Mouse (Mus musculus) myocyte (in vitro differentiated cells): ENCODE measurements at regions not wholly inside any gene's neighbourhood (a gene's known extent, or its start where the extent isn't known, plus 50 kb on each side); places are given as distances from the start of the nearest gene placed in this dataset.

Source experiments
- H3K27me3 ChIP-seq: one replicate; pipeline ENCODE4 v1.6.1; 2011; ENCODE audit not compliant: control insufficient read depth, insufficient read depth, insufficient read length
- H3K36me3 ChIP-seq: one replicate; pipeline ENCODE4 v1.6.1; 2011; ENCODE audit not compliant: control insufficient read depth, insufficient read depth
- H3K4me2 ChIP-seq: one replicate; pipeline ENCODE4 v1.6.1; 2011; ENCODE audit warnings: low read depth, control low read depth
- H3K4me3 ChIP-seq: one replicate; pipeline ENCODE4 v1.5.1; 2011; ENCODE audit warnings: mild to moderate bottlenecking, control low read depth, moderate library complexity
- H3K79me2 ChIP-seq: one replicate; pipeline ENCODE4 v1.6.1; 2011; ENCODE audit not compliant: control insufficient read depth, insufficient read depth
- H3ac ChIP-seq: one replicate; pipeline ENCODE4 v1.6.1; 2011; ENCODE audit not compliant: control insufficient read depth, insufficient read length
- CEBPB ChIP-seq: IDR thresholded peaks from 2 replicates; pipeline ENCODE4 v1.6.1; 2011; ENCODE audit warnings: mild to moderate bottlenecking, moderate library complexity; ENCODE audit not compliant: poor library complexity, insufficient read depth, severe bottlenecking
- E2F4 ChIP-seq: IDR thresholded peaks from one replicate; pipeline ENCODE4 v1.6.1; 2011; ENCODE audit warnings: mild to moderate bottlenecking, control low read depth, moderate library complexity; ENCODE audit not compliant: insufficient read depth
- MAX ChIP-seq: IDR thresholded peaks from one replicate; pipeline ENCODE4 v1.6.1; 2011; ENCODE audit warnings: low read depth, mild to moderate bottlenecking, control low read depth
- MYOD1 ChIP-seq, 3 experiments: IDR thresholded peaks; one replicate each; pipeline ENCODE4 v1.6.1; 2011; ENCODE audit warnings: control low read depth in 2 of 3, low read depth in 2 of 3, mild to moderate bottlenecking in 2 of 3, moderate library complexity in 1 of 3; ENCODE audit not compliant: insufficient read length in 2 of 3, control insufficient read depth in 1 of 3
- MYOG ChIP-seq, 3 experiments: IDR thresholded peaks; one replicate each; pipeline ENCODE4 v1.6.1; 2011; ENCODE audit warnings: control low read depth in 2 of 3, low read depth in 2 of 3, mild to moderate bottlenecking in 2 of 3; ENCODE audit not compliant: insufficient read length in 2 of 3, control insufficient read depth in 1 of 3, insufficient read depth in 1 of 3
- POLR2A ChIP-seq: IDR thresholded peaks from one replicate; pipeline ENCODE4 v1.6.1; 2011; ENCODE audit warnings: low read depth, mild to moderate bottlenecking, control low read depth, moderate library complexity; ENCODE audit not compliant: insufficient read length
- POLR2AphosphoS2 ChIP-seq: IDR thresholded peaks from one replicate; pipeline ENCODE4 v1.6.1; 2011; ENCODE audit warnings: low read depth, control low read depth; ENCODE audit not compliant: insufficient read length
- REST ChIP-seq: IDR thresholded peaks from one replicate; pipeline ENCODE4 v1.6.1; 2011; ENCODE audit warnings: mild to moderate bottlenecking, control low read depth, moderate library complexity; ENCODE audit not compliant: insufficient read depth, insufficient read length
- SRF ChIP-seq: IDR thresholded peaks from one replicate; pipeline ENCODE4 v1.6.1; 2011; ENCODE audit warnings: low read depth; ENCODE audit not compliant: control insufficient read depth, insufficient read length
- TCF12 ChIP-seq: IDR thresholded peaks from one replicate; pipeline ENCODE4 v1.6.1; 2011; ENCODE audit warnings: mild to moderate bottlenecking, control low read depth; ENCODE audit not compliant: poor library complexity, insufficient read depth, severe bottlenecking
- TCF3 ChIP-seq: IDR thresholded peaks from one replicate; pipeline ENCODE4 v1.6.1; 2011; ENCODE audit warnings: low read depth, control low read depth; ENCODE audit not compliant: insufficient read length
- USF1 ChIP-seq: IDR thresholded peaks from one replicate; pipeline ENCODE4 v1.6.1; 2011; ENCODE audit warnings: low read depth, mild to moderate bottlenecking, control low read depth, moderate library complexity

- no peak overlapping the region for H3K4me2 ChIP-seq
- H3K36me3 ChIP-seq = no peaks in the 10 kb centered on the region
- H3K79me2 ChIP-seq = no peaks in the 10 kb centered on the region
- TF ChIP-seq MYOD1 (IDR thresholded peaks at IDR 0.05; ENCODE audit: control insufficient read depth in 1 of 3, insufficient read length in 2 of 3, low read depth in 2 of 3) (peak in 1 of 3 experiments; percentile 36), POLR2A (no peak)
- H3K27me3 ChIP-seq = no peaks in the 10 kb centered on the region
- H3ac ChIP-seq = no peak overlapping the region
- no peak overlapping the region for H3K4me3 ChIP-seq
These were observed 163.2 kb upstream of the Ankrd50 start for GRCm38 (mm10) chr3:38647737-38648330.

- Histone ChIP-seq H3K4me2 (no peak overlapping the region), H3K36me3 (no peaks in the 10 kb centered on the region), H3ac (no peak overlapping the region), H3K4me3 (no peak overlapping the region), H3K79me2 (no peaks in the 10 kb centered on the region), H3K27me3 (no peaks in the 10 kb centered on the region)
- no peak for TF ChIP-seq MYOG (IDR thresholded peaks at IDR 0.05; ENCODE audit: control insufficient read depth in 1 of 3, insufficient read depth in 1 of 3, insufficient read length in 2 of 3, low read depth in 2 of 3)
These were observed 157.1 kb upstream of the Ankrd50 start for GRCm38 (mm10) chr3:38641733-38642132.

DNA sequence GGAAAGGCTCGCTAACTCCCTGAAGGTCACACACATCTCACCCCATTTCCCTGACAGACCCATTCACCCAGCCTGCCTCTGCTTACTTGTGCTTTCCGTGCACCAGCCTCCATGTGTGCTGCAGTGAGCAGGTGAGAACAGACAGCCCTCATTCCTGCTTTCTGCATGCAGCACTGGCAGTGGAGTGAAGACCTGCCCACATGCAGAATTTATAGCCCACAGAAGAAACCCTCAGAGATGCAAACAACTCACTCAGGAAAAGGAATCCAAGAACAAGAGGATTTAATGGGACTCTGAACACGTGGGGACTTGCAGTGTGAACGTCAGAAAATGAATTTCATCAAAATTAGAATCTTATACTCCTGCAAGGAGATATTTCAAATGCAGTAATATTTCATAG lies 152.2 kb upstream of the Ankrd50 start:
- TF ChIP-seq E2F4 = no peak
- TF ChIP-seq TCF12 = no peak
- no peak for TF ChIP-seq TCF3
- no peak for TF ChIP-seq POLR2AphosphoS2
- TF ChIP-seq CEBPB = no peak
- TF ChIP-seq MYOG (IDR thresholded peaks at IDR 0.05; ENCODE audit: control insufficient read depth in 1 of 3, insufficient read depth in 1 of 3, insufficient read length in 2 of 3, low read depth in 2 of 3) = no peak
- TF ChIP-seq REST = no peak
- no peak for TF ChIP-seq USF1
- no peak for TF ChIP-seq SRF
- no peak for TF ChIP-seq MYOD1 (IDR thresholded peaks at IDR 0.05; ENCODE audit: control insufficient read depth in 1 of 3, insufficient read length in 2 of 3, low read depth in 2 of 3)
- no peak for TF ChIP-seq MAX
- TF ChIP-seq POLR2A = no peak
- no peaks in the 10 kb centered on the region for H3K27me3 ChIP-seq
- no peaks in the 10 kb centered on the region for H3K36me3 ChIP-seq
- H3K4me2 ChIP-seq = no peak overlapping the region
- no peak overlapping the region for H3K4me3 ChIP-seq
- H3ac ChIP-seq = no peak overlapping the region
- no peaks in the 10 kb centered on the region for H3K79me2 ChIP-seq

GRCm38 (mm10) chr3:38633347-38633746 lies 148.7 kb upstream of the Ankrd50 start:
- H3ac ChIP-seq = no peak overlapping the region
- H3K4me3 ChIP-seq = no peak overlapping the region
- no peaks in the 10 kb centered on the region for H3K79me2 ChIP-seq
- H3K4me2 ChIP-seq = peak overlapping the region; percentile 55
- no peaks in the 10 kb centered on the region for H3K36me3 ChIP-seq
- peak in 2 of 3 experiments; percentile 70 to 74 for TF ChIP-seq MYOD1 (IDR thresholded peaks at IDR 0.05; ENCODE audit: control insufficient read depth in 1 of 3, insufficient read length in 2 of 3, low read depth in 2 of 3)
- no peak for TF ChIP-seq TCF3
- no peak for TF ChIP-seq POLR2AphosphoS2
- no peak for TF ChIP-seq REST
- TF ChIP-seq MYOG (IDR thresholded peaks at IDR 0.05; ENCODE audit: control insufficient read depth in 1 of 3, insufficient read depth in 1 of 3, insufficient read length in 2 of 3, low read depth in 2 of 3) = peak in 2 of 3 experiments; percentile 55 to 77
- TF ChIP-seq MAX = no peak
- TF ChIP-seq SRF = no peak
- TF ChIP-seq POLR2A = no peak
- no peak for TF ChIP-seq CEBPB
- TF ChIP-seq E2F4 = no peak
- TF ChIP-seq USF1 = no peak
- peak; percentile 28 for TF ChIP-seq TCF12
- H3K27me3 ChIP-seq = no peaks in the 10 kb centered on the region

DNA sequence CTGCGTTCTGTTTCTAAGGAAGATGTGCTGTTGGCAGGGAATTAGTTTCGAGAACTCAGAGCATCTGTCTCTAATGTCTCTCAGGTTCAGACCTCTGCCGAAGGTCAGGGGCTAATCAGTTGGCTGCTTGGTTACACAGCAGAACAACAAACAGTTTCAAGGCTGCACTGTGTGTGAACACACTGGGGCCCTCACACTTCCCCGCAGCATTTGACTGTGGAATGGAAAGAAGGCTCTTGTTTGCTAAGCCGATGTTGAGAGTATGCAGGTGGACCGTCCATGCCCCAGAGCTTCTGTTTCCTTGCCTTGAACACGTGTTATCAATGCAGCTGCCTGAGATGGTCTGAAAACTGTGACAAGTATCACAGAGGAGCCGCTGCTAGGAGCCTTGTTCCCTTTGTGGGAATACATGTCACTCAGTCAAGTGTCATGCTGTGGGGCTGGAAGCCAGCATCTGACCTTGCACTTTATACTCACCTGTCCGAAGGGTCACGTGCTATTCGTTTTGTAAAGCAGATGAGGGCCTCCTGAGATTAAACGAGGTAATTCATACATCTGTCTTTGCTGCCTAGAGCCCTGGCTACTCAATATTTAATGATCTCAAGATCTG lies 141.0 kb upstream of the Ankrd50 start:
- Histone ChIP-seq H3K27me3 (no peaks in the 10 kb centered on the region), H3K36me3 (no peaks in the 10 kb centered on the region), H3K4me2 (no peak overlapping the region), H3K4me3 (no peak overlapping the region), H3K79me2 (no peaks in the 10 kb centered on the region), H3ac (no peak overlapping the region)
- TF ChIP-seq CEBPB (no peak), USF1 (no peak), POLR2A (no peak), MYOG (IDR thresholded peaks at IDR 0.05; ENCODE audit: control insufficient read depth in 1 of 3, insufficient read depth in 1 of 3, insufficient read length in 2 of 3, low read depth in 2 of 3) (no peak), TCF3 (no peak), MYOD1 (IDR thresholded peaks at IDR 0.05; ENCODE audit: control insufficient read depth in 1 of 3, insufficient read length in 2 of 3, low read depth in 2 of 3) (no peak), POLR2AphosphoS2 (no peak), REST (no peak), TCF12 (no peak), SRF (no peak), MAX (no peak), E2F4 (no peak)
